Mouse (Mus musculus) kidney, embryonic 14.5 days (tissue): ENCODE measurements around the gene Nrp1. TPM values are rescaled to one million over a fixed set of nuclear protein-coding genes. Genes with fewer than 3 reads are reported as not detected.

Experiments
- ATAC-seq: fragments of 200-750 bp; cut with Nextera tagmentation; 2 replicates; pipeline ENCODE4 v1.8.0; 2017; ENCODE audit warnings: moderate number of reproducible peaks, mild to moderate bottlenecking, moderate TSS enrichment, moderate library complexity; ENCODE audit not compliant: low FRiP score, low TSS enrichment
- H3K27ac ChIP-seq: fragments of 300-500 bp; sonication (generic); 2 replicates; pipeline ENCODE4 v1.5.1; 2014; ENCODE audit warnings: low read depth, mild to moderate bottlenecking, low read length, moderate library complexity, mixed read lengths
- H3K27me3 ChIP-seq: fragments of 300-500 bp; sonication (generic); 2 replicates; pipeline ENCODE4 v1.6.1; 2014; ENCODE audit warnings: mild to moderate bottlenecking, low read length; ENCODE audit not compliant: control insufficient read depth, insufficient read depth
- H3K36me3 ChIP-seq: fragments of 300-500 bp; sonication (generic); 2 replicates; pipeline ENCODE4 v1.6.1; 2014; ENCODE audit warnings: low read length, mixed read lengths; ENCODE audit not compliant: control insufficient read depth, insufficient read depth
- H3K4me1 ChIP-seq: fragments of 300-500 bp; sonication (generic); 2 replicates; pipeline ENCODE4 v1.6.1; 2014; ENCODE audit warnings: low read length, mixed read lengths; ENCODE audit not compliant: control insufficient read depth, insufficient read depth
- H3K4me2 ChIP-seq: fragments of 300-500 bp; sonication (generic); replicated peaks from 2 replicates; pipeline ENCODE4 v1.6.1; 2014; ENCODE audit warnings: low read depth, mild to moderate bottlenecking, low read length
- H3K4me3 ChIP-seq: fragments of 300-500 bp; sonication (generic); 2 replicates; pipeline ENCODE4 v1.5.1; 2014; ENCODE audit warnings: mild to moderate bottlenecking, low read length
- H3K9ac ChIP-seq: fragments of 300-500 bp; sonication (generic); 2 replicates; pipeline ENCODE4 v1.6.1; 2014; ENCODE audit warnings: low read depth, mild to moderate bottlenecking, low read length, moderate library complexity
- H3K9me3 ChIP-seq: fragments of 300-500 bp; sonication (generic); 2 replicates; pipeline ENCODE4 v1.6.1; 2016; ENCODE audit warnings: low read length; ENCODE audit not compliant: control insufficient read depth
- WGBS: fragments of 180-500 bp; shearing (Covaris S2); extraction: QIAGEN DNeasy Blood & Tissue Kit; methylation state at CpG from one replicate; pipeline ENCODE4 v1.1.7; 2014; 5-methylcytosine and 5-hydroxymethylcytosine counted together
- polyA plus RNA-seq: library from polyadenylated mRNA; unstranded; fragments of >200 nt; fragmentation: Nextera tagmentation; extraction: Ambion mirVana; gene quantifications from 2 replicates; pipeline ENCODE4 v1.2.1, GENCODE M21; 2014

Nrp1 gene
- polyA plus RNA-seq, 1 experiment from 2014 or later, result 113 TPM

DNA sequence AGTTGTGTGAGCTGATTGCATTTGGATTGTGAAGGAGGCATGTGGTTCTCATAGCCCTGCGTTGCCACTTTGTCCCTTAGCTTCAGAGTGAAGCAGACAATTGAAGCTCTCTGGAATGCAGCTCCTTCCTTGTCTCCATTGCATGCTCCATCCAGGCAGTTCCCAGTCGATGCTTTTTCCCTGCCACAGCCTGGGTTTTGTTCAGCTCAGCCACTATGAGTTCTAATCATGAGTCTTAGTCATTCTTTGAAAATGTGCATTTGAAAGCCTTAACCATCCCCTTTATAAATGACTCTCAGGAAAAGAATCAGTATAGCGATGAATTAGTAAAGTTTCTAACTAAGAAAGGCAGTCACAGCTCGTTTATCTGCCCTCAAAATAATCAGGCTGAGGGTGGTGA is 87.2 kb downstream of the Nrp1 start:
- 41% methylated on average over 4 of the region's 4 CpGs for WGBS
- Histone ChIP-seq H3K4me3 (no peak overlapping the region), H3K9me3 (no peaks in the 10 kb centered on the region), H3K27me3 (no peaks in the 10 kb centered on the region), H3K4me1 (peaks cover 2% of the 10 kb centered on the region), H3K4me2 (no peak overlapping the region), H3K36me3 (peaks cover 33% of the 10 kb centered on the region), H3K9ac (no peak overlapping the region), H3K27ac (no peak overlapping the region)
- no peak for ATAC-seq

DNA sequence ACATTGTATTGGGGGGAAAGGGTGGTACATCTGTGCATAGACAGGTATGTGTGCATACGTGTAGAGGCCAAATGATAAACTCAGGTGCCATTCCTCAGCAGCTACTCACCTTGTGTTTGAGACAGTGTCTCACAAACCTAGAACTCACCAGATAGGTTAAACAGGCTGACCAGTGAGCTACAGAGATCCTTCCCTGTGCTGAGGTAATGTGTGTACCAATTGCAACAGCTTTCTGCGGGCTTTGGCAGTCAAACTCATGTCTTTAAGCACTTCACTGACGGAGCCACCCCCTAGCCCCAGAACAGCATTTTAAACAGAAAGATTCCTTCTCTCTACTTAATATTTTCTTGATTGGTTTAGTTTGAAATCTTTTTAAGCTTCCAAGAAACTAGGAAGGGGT is 88.2 kb downstream of the Nrp1 start:
- Histone ChIP-seq H3K4me3 (no peak overlapping the region), H3K36me3 (peaks cover 33% of the 10 kb centered on the region), H3K27ac (no peak overlapping the region), H3K27me3 (no peaks in the 10 kb centered on the region), H3K4me2 (no peak overlapping the region), H3K9ac (no peak overlapping the region), H3K4me1 (peaks cover 7% of the 10 kb centered on the region), H3K9me3 (no peaks in the 10 kb centered on the region)
- ATAC-seq, result no peak
- WGBS, result 93% methylated on average over 3 of the region's 3 CpGs

DNA sequence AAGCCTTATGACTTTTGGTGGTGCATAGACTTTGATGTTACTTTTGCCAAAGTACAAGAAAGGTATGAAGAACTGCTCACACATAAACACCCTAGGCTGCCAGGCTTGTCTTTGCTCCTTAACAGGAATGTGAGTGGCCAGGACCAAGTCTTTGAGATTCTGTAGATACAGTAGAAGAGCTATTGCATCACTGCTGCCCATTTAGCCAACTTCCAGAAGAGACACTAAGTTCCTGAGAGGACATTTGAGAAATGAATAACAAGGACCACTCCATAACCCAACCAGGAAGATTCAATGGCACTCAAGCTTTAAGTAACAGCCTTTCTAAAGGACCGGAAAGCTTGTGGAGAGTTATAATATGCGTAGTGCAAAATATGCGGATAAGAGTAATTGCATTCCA is 88.9 kb downstream of the Nrp1 start:
- H3K27me3 ChIP-seq, result no peaks in the 10 kb centered on the region
- H3K27ac ChIP-seq, result no peak overlapping the region
- no peaks in the 10 kb centered on the region for H3K9me3 ChIP-seq
- peaks cover 34% of the 10 kb centered on the region for H3K36me3 ChIP-seq
- no peak for ATAC-seq
- WGBS, result 98% methylated on average over 3 of the region's 3 CpGs
- H3K4me2 ChIP-seq, result no peak overlapping the region
- H3K4me3 ChIP-seq, result no peak overlapping the region
- H3K4me1 ChIP-seq, result peaks cover 7% of the 10 kb centered on the region
- no peak overlapping the region for H3K9ac ChIP-seq

DNA sequence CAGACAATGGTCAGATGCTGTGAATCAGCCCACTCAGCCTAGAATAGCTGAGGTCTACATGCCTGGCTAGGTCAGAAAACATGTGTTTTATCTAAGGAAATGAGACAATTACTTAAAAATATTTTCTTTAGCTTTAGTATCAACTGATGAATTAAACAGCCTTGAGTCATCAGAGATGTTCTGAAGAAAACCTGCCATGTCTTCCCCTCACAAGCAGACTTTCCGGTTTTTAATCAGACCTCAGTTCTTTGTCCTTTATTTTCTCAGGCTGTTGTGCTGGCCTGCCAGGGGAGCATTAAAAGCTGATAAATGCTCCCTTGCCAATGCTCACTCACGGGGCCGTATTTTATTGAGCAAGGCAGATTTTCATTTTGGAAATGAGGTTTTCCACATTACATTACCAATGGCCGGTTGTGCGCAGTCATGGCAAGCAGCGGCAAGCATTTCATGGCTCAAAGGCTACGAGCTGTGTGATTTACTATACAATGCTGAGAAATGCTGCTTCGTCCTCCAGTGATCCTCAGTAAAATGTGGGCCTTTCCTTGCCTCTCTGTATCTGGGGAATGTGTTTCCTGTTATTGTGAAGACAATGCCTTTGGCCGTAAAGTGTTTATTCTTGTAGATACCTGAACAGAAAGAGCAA is 92.1 kb downstream of the Nrp1 start:
- ATAC-seq, result peak; percentile 56; the same call in 1 of the 2 replicates
- Histone ChIP-seq H3K27me3 (no peaks in the 10 kb centered on the region), H3K4me2 (no peak overlapping the region), H3K4me1 (peaks cover 7% of the 10 kb centered on the region), H3K9ac (no peak overlapping the region), H3K27ac (peak overlapping the region; percentile 86), H3K36me3 (peaks cover 22% of the 10 kb centered on the region; the same call in 1 of the 2 replicates), H3K4me3 (no peak overlapping the region), H3K9me3 (no peaks in the 10 kb centered on the region)
- 16% methylated on average over 9 of the region's 9 CpGs for WGBS

DNA sequence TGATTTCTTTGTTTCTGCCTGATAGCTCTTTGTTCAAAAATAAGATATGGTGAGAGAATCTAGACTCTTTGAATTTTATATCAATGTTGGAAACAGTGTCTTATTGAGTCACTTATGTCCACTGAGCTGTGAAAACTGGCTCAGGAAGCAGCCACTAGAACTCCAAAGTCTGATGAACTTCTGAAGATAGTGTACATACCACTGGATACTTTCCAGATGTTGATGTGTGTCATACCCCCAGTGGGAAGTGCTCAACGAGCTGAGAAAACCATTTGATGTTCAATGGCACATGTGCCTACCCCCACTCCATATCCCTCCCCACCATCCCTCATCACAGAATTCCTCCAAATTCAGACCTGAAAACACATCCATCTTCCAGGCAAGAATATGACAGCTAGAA is 92.7 kb downstream of the Nrp1 start:
- 21% methylated on average over 1 of the region's 1 CpGs for WGBS

DNA sequence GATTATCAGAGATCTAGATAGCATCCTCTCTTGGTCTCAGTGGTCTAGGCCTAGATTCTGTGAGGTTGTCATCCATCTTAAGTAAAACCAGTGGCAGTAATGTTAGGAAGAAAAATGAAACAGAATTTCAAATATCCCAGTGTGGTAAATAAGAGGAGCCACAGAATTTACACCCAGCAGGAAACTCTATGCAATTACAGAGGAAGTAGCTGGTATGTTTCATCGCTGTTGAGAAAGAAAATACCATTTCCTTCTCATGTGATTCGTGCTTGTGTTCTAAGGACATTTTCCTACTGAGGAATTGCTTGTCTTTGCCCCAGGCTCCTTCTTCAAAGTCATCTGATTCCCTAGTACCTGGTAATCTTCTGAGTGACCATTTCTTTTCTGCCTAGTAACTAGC is 95.1 kb downstream of the Nrp1 start:
- Histone ChIP-seq H3K27ac (no peak overlapping the region), H3K9me3 (no peaks in the 10 kb centered on the region), H3K4me1 (peaks cover 17% of the 10 kb centered on the region), H3K27me3 (no peaks in the 10 kb centered on the region), H3K4me3 (no peak overlapping the region), H3K36me3 (peaks cover 20% of the 10 kb centered on the region; the same call in 1 of the 2 replicates), H3K4me2 (no peak overlapping the region), H3K9ac (no peak overlapping the region)
- ATAC-seq, result no peak
- WGBS, result 67% methylated on average over 2 of the region's 2 CpGs

More for the DNA sequence above, 92.7 kb downstream of the Nrp1 start:
- Histone ChIP-seq H3K4me2 (no peak overlapping the region), H3K36me3 (peaks cover 22% of the 10 kb centered on the region; the same call in 1 of the 2 replicates), H3K4me1 (peaks cover 7% of the 10 kb centered on the region), H3K9me3 (no peaks in the 10 kb centered on the region), H3K27me3 (no peaks in the 10 kb centered on the region), H3K9ac (no peak overlapping the region), H3K4me3 (no peak overlapping the region), H3K27ac (peak overlapping the region; percentile 86)
- no peak for ATAC-seq

DNA sequence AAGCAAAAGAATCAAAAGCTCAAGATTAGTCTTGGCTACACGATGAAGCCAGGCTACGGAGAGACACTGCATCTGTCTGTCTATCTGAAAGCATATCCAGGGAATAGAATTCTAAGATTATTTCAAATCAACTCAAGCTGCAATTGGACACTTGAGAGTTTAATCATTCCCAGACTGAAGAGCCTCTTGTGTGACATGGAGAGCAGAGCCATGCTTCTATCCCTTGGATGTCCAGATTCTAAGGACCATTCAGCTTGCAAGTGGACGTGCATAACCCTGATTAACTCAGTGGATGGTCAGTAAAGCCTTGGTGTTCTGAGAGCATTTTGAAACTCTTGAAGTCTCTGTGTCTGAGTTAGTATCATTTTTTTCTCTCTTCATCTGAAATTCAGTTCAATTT is 95.6 kb downstream of the Nrp1 start:
- no peak overlapping the region for H3K27ac ChIP-seq
- WGBS, result 94% methylated on average over 3 of the region's 3 CpGs

DNA sequence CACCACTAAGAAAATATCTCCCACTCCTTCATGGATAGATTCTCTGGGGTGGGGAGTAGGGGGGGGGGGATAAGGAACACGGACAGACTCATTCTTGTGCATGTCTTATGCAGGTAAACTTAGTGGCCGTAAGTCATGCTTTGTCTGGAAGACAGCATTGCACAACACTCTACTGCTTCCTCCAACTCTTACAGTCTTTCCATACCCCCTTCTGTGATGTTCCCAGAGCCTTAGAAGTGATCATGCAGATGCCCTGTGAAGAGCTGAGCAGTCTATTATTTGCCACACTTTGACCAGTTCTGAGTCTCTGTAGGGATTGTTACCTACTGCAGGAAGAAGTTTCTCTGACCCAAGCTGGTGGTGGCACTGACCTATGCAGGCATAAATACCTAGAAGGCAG is 98.9 kb downstream of the Nrp1 start:
- no peaks in the 10 kb centered on the region for H3K9me3 ChIP-seq
- H3K9ac ChIP-seq, result no peak overlapping the region
- H3K4me2 ChIP-seq, result no peak overlapping the region
- peak; percentile 9; the same call in 1 of the 2 replicates for ATAC-seq
- H3K27ac ChIP-seq, result peak overlapping the region; percentile 51; the same call in 1 of the 2 replicates
- H3K4me1 ChIP-seq, result peaks cover 10% of the 10 kb centered on the region; the same call in 1 of the 2 replicates
- no peak overlapping the region for H3K4me3 ChIP-seq
- 78% methylated on average over 2 of the region's 2 CpGs for WGBS
- peaks cover 44% of the 10 kb centered on the region for H3K36me3 ChIP-seq
- no peaks in the 10 kb centered on the region for H3K27me3 ChIP-seq

More for the DNA sequence above, 95.6 kb downstream of the Nrp1 start:
- Histone ChIP-seq H3K9ac (no peak overlapping the region), H3K4me2 (no peak overlapping the region), H3K36me3 (peaks cover 26% of the 10 kb centered on the region), H3K27me3 (no peaks in the 10 kb centered on the region), H3K4me3 (no peak overlapping the region), H3K9me3 (no peaks in the 10 kb centered on the region), H3K4me1 (peaks cover 17% of the 10 kb centered on the region)
- no peak for ATAC-seq

DNA sequence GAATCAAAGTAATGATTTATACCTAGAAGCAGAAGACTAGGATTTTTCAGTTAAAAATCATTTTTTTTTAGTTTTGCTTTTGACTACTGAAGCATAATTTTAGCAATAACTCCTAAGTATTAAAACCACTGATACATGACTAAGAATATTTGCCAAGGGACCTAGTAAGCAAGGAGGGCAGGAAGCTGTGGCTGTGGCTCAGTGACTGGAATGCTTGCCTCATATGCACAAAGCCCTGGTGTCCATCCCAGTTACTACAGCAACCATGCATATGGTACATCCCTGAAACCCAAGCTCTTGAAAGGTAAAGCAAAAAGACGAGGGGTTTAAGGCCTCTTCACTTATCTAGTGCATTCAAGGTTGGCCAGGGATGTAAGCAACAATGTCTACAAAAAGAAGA is 101.3 kb downstream of the Nrp1 start:
- whole genome bisulfite sequencing, result 73% methylated on average over 1 of the region's 1 CpGs
- Histone ChIP-seq H3K4me3 (no peak overlapping the region), H3K9me3 (no peaks in the 10 kb centered on the region), H3K4me2 (no peak overlapping the region), H3K36me3 (peaks cover 50% of the 10 kb centered on the region), H3K27me3 (no peaks in the 10 kb centered on the region), H3K4me1 (peaks cover 10% of the 10 kb centered on the region; the same call in 1 of the 2 replicates), H3K27ac (no peak overlapping the region), H3K9ac (no peak overlapping the region)
- no peak for ATAC-seq
